Mouse (Mus musculus): ENCODE measurements at regions not wholly inside any gene's neighbourhood (a gene's known extent, or its start where the extent isn't known, plus 50 kb on each side); places are given as distances from the start of the nearest gene placed in this dataset.
A peak's percentile ranks its signal among the peaks of the same experiment; 100 is the strongest.

DNA sequence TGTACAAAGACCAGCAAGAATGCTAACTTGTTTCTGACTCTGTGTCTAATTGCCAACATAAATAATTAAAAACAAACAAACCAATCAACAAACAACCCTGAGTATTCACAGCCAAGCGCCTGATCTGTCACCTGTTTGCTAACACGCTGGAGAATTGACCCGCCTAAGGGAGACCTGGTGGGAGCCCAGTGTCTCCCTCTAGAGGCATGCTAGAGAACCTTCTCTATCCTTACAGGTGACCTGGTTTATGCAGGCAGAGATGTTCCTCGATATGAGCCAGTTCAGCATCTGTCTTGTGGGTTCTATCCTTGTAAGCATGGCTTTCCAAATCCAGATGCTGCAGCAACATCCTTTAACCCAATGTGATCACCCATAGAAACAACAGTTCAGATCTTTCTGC, 143.1 kb upstream of the Smarca2 start:
- TF ChIP-seq CTCF (conservative IDR thresholded peaks at IDR 0.05; ENCODE audit: low read length) (peak; percentile 37), POU5F1 (IDR thresholded peaks at IDR 0.05; ENCODE audit: borderline replicate concordance, low read length) (no peak)
